Mouse (Mus musculus) left cerebral cortex, postnatal 10 days (tissue): ENCODE results near the gene Ddx51. TPM values are rescaled to one million over a fixed set of nuclear protein-coding genes. Genes with fewer than 3 reads are reported as not detected.

Experiments used
- DNase-seq, 2 experiments: peaks; one replicate each; pipeline ENCODE4 v3.0.0; 2021 to 2022; ENCODE audit warnings: low spot score in 2 of 2, mixed read lengths in 1 of 2; ENCODE audit errors: extremely low spot score in 1 of 2
- intact Hi-C: fragments of 180-260 bp; cut with DNase I; formaldehyde crosslinking; loops from one replicate; pipeline ENCODE4 v1.15.1; 2025
- microRNA-seq: library from miRNA; unstranded; fragments of <30 nt; microRNA quantifications from one replicate; pipeline ENCODE4 v1.2.0, GENCODE M21; 2022
- total RNA-seq, 2 experiments: library from RNA; stranded (reverse); gene quantifications; 2 replicates each; pipeline ENCODE4 v1.2.3; 2021

The Ddx51 gene
- total RNA-seq, 2 experiments from 2014 or later, result 27.3 to 27.6 TPM

GRCm38 (mm10) chr5:110639459-110639858, 13.8 kb upstream of the Ddx51 start:
- intact Hi-C loops, result loop anchor here (5.0 kb wide), 1 partner anchor 282 kb away; no protein-coding TSS in a partner anchor

GRCm38 (mm10) chr5:110646377-110646776, 6.9 kb upstream of the Ddx51 start:
- DNase-seq, result no peak
- intact Hi-C loops, result no loop called here

More at GRCm38 (mm10) chr5:110639459-110639858, 13.8 kb upstream of the Ddx51 start:
- peak; percentile 71 to 75 for DNase-seq

- no peak for DNase-seq
- intact Hi-C loops, result no loop called here
Measured at GRCm38 (mm10) chr5:110653686-110654085, 435 bp downstream of the Ddx51 start.

- no peak for DNase-seq
- intact Hi-C loops, result no loop called here
Measured at GRCm38 (mm10) chr5:110659682-110660081, 6.4 kb downstream of the Ddx51 start.

- intact Hi-C loops, result no loop called here
- no peak for DNase-seq
Measured at GRCm38 (mm10) chr5:110664041-110664440, 10.8 kb downstream of the Ddx51 start.

GRCm38 (mm10) chr5:110664750-110665269, 11.6 kb downstream of the Ddx51 start:
- intact Hi-C loops, result loop anchor here (5.0 kb wide), 1 partner anchor 37 kb away; no protein-coding TSS in a partner anchor
- DNase-seq, result no peak

GRCm38 (mm10) chr5:110665486-110666121, 12.4 kb downstream of the Ddx51 start:
- no peak for DNase-seq
- intact Hi-C loops, result loop anchor here (5.0 kb wide), 1 partner anchor 37 kb away; no protein-coding TSS in a partner anchor

GRCm38 (mm10) chr5:110682041-110682440, 28.8 kb downstream of the Ddx51 start:
- intact Hi-C loops, result no loop called here

GRCm38 (mm10) chr5:110698617-110699016, 45.4 kb downstream of the Ddx51 start:
- DNase-seq, result no peak
- intact Hi-C loops, result no loop called here

More at GRCm38 (mm10) chr5:110682041-110682440, 28.8 kb downstream of the Ddx51 start:
- DNase-seq, result no peak

- DNase-seq, result no peak
- intact Hi-C loops, result loop anchor here (5.0 kb wide), 1 partner anchor 37 kb away; no protein-coding TSS in a partner anchor
Measured at GRCm38 (mm10) chr5:110704004-110704403, 50.8 kb downstream of the Ddx51 start.

- DNase-seq, result no peak
- intact Hi-C loops, result no loop called here
Measured at GRCm38 (mm10) chr5:110709256-110709655, 56.0 kb downstream of the Ddx51 start.

Small RNA genes lying within 50 kb of the gene (microRNA-seq; reads per million reads assigned to microRNA genes)
- gene Mir7026, result 5.7 reads per million, percentile 20 among the genes with 10 or more reads in this experiment

Other genes with a start within 250 kb of the Ddx51 start
- gene Fbrsl1, start 204.9 kb upstream of the Ddx51 start, total RNA-seq, result 10 to 100 TPM; 66.3 TPM
- gene Galnt9, start 109.1 kb upstream of the Ddx51 start, total RNA-seq, result 10 to 100 TPM; 64.1 to 67.4 TPM
- gene Noc4l, start within 50 bp of the Ddx51 start, total RNA-seq, result 10 to 100 TPM; 30.9 to 32.7 TPM
- gene Ep400, start 117.3 kb downstream of the Ddx51 start, total RNA-seq, result 10 to 100 TPM; 84.9 to 86.1 TPM
- 10 to 100 TPM; 19.4 TPM for gene Pus1, start 127.2 kb downstream of the Ddx51 start, total RNA-seq
- 10 to 100 TPM; 68.3 to 73.5 TPM for gene Ulk1, start 156.6 kb downstream of the Ddx51 start, total RNA-seq
- gene Hscb, start 186.3 kb downstream of the Ddx51 start, total RNA-seq, result 10 to 100 TPM in 1 of 2 experiments, 1 to 10 TPM in 1; 9.3 to 10.3 TPM
- 1 to 10 TPM; 1.2 to 2.0 TPM for gene Chek2, start 186.5 kb downstream of the Ddx51 start, total RNA-seq
- gene Ttc28, start 226.4 kb downstream of the Ddx51 start, total RNA-seq, result 10 to 100 TPM; 22.3 to 30.9 TPM